Mouse (Mus musculus) subcutaneous adipose tissue, adult 2 months (tissue): ENCODE results near the gene Cd300c. TPM values are rescaled to one million over a fixed set of nuclear protein-coding genes. Genes with fewer than 3 reads are reported as not detected.

Experiments
- polyA plus RNA-seq: library from polyadenylated mRNA; depleted of rRNA; stranded (reverse); fragments of >200 nt; gene quantifications from 2 replicates; pipeline ENCODE4 v1.2.3, GENCODE M21; 2012; ENCODE audit warnings: low replicate concordance; rRNA removed

Cd300c gene
- polyA plus RNA-seq, result 0.54 TPM in 1 of 2 replicates, not detected in the other

DNA sequence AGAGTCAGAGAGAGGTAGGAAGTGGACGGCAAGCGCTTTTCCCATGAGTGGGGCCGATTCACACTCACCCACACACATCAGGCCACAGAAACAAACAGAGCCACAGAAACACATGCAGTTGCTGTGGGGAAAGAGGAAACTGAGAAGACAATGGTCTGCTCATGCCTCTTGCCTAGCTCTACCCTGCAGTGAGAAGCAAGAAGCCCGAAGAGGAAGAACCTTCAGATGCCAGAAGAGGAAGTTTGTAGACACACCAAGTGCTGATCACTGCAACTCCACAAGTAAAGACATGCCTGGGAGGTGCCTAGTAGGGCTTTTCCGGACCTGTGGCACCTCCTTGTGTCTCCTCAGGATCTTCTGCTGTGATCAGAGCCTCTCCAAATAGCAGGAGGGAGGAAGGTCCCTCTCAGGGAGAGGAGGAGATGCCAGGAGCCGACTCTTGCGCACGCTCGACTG is at the start of gene Cd300c:
Cd300c (minus strand) TSS at position 406 of the 456 bp plus-strand sequence.

DNA sequence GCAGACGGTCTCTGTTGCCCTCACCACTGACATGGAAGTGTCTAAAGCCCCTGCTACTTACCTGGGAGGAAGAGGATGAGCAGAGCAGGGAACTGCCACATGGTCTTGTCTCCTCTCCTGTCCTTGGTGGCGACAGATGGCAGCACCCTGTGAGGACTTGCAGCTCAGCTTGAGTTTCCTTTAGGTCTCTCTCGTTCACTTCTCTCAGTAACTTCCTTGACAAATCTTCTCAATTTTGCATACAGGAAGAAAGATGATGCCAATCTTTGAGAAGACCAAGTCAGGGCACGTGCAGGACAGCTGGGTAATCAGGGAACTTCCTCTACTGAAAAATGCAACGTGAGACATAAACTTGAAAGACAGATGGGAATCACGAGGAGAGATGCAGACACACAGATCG is 47.1 kb upstream of the Cd300c start, which contains the start of gene Cd300ld2:
Cd300ld2 (minus strand) TSS at position 101 of the 400 bp plus-strand sequence.

DNA sequence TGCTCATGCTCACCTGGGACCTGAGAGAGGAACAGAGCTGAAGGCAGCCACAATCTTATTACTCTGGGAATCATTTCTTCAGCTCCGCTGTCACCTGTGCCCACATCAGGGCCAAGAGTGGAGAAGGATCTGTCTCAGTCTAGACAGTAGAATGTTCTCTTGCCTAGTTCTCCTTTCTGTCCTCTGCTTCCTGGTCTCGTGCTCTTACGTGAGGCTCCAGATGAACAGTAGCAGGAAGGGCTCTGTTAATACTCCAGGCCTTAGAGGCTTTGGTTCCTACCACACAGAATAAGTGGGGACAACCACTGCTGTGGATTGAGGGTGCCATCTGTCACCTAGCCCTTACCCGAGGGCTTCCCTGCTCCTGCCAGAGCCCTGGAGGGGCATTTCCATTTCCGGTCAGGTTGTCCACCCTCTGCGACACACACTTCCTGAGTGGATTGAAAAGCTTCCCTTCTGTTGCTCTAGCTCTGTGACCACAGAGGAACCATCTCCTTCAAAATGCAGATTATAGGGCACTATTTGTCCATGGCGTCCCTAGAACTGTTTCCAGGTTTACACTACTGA is 32.6 kb upstream of the Cd300c start, which contains the start of gene Cd300c2:
Cd300c2 (minus strand) TSS at position 407 of the 567 bp plus-strand sequence.

DNA sequence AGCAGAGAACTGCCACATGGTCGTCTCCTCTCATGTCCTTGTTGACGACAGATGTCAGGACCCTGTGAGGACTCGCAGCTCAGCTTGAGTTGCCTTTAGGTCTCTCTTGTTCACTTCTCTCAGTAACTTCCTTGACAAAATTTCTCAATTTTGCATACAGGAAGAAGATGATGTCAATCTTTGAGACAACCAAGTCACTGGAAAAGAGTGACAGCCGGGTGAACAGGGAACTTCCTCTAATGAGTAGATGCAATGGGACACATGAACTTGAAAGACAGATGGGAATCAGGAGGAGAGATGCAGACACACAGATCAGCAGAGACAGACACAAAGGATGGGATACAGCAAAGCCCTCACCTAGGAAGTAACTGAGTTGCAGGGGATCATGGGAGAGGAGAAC is 20.8 kb upstream of the Cd300c start, which contains the start of gene Cd300ld:
Cd300ld (minus strand) TSS at position 130 of the 400 bp plus-strand sequence.

DNA sequence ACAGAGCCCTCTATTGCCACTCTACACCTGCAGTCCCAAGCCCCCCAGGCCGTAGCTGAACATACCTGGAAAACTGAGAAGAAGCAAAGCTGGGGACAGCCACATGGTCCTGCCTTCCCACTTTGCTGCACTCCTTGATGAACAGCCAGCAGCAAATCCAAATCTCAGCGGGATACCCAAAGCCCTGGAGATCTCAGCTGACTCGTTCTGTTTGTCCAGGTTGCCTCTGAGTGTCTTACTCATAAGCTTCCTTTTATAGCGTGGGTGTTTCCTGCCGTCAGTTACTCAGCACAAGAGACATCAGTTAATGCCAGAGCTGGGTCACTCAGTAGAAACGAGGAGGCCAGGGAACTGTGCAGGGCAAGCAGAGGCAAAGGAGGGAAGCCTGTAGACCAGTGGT is 34.8 kb downstream of the Cd300c start, which contains the start of gene Cd300lb:
Cd300lb (minus strand) TSS at position 243 of the 400 bp plus-strand sequence.

Other genes with a start within 250 kb of the Cd300c start
- 2.0 and 4.2 TPM in 2 replicates for gene Dnaic2, start 241.7 kb downstream of the Cd300c start, polyA plus RNA-seq
- 1.3 and 2.2 TPM in 2 replicates for gene Kif19a, start 203.8 kb downstream of the Cd300c start, polyA plus RNA-seq
- 0.67 and 0.78 TPM in 2 replicates for gene Btbd17, start 173.2 kb downstream of the Cd300c start, polyA plus RNA-seq
- gene Gpr142, start 170.2 kb downstream of the Cd300c start, polyA plus RNA-seq, result 0.12 TPM in 1 of 2 replicates, not detected in the other
- gene Gprc5c, start 118.0 kb downstream of the Cd300c start, polyA plus RNA-seq, result 20.8 and 50.7 TPM in 2 replicates
- gene Cd300a, start 79.1 kb downstream of the Cd300c start, polyA plus RNA-seq, result 3.3 and 4.1 TPM in 2 replicates
- gene Cd300lb, start 34.8 kb downstream of the Cd300c start, polyA plus RNA-seq, result 4.8 and 6.8 TPM in 2 replicates
- 4.3 and 5.3 TPM in 2 replicates for gene Cd300ld, start 20.8 kb upstream of the Cd300c start, polyA plus RNA-seq
- gene Cd300c2, start 32.7 kb upstream of the Cd300c start, polyA plus RNA-seq, result 6.8 and 17.5 TPM in 2 replicates
- gene Cd300ld2, start 47.0 kb upstream of the Cd300c start, polyA plus RNA-seq, result 1.4 and 3.3 TPM in 2 replicates
- 3.3 TPM in 2 replicates for gene Cd300ld4, start 57.9 kb upstream of the Cd300c start, polyA plus RNA-seq
- gene Cd300ld5, start 68.6 kb upstream of the Cd300c start, polyA plus RNA-seq, result 7.1 and 7.3 TPM in 2 replicates
- gene Cd300ld3, start 79.3 kb upstream of the Cd300c start, polyA plus RNA-seq, result 72.6 and 85.8 TPM in 2 replicates
- 0.20 and 0.30 TPM in 2 replicates for gene Cd300e, start 93.0 kb upstream of the Cd300c start, polyA plus RNA-seq
- gene Rab37, start 122.3 kb upstream of the Cd300c start, polyA plus RNA-seq, result 0.99 and 1.1 TPM in 2 replicates
- 0.75 and 6.3 TPM in 2 replicates for gene Cd300lf, start 164.8 kb upstream of the Cd300c start, polyA plus RNA-seq
- gene Slc9a3r1, start 194.2 kb upstream of the Cd300c start, polyA plus RNA-seq, result 12.4 and 42.5 TPM in 2 replicates
- 20.1 and 31.2 TPM in 2 replicates for gene Tmem104, start 218.3 kb upstream of the Cd300c start, polyA plus RNA-seq
- gene Nat9, start 218.7 kb upstream of the Cd300c start, polyA plus RNA-seq, result 21.8 and 40.5 TPM in 2 replicates